Mouse (Mus musculus) stomach, postnatal 0 days (tissue): ENCODE measurements around the gene Hoxa5. TPM values are rescaled to one million over a fixed set of nuclear protein-coding genes. Genes with fewer than 3 reads are reported as not detected.
A peak's percentile ranks its signal among the peaks of the same experiment; 100 is the strongest.

ENCODE experiments used
- ATAC-seq: fragments of 200-750 bp; cut with Nextera tagmentation; 2 replicates; pipeline ENCODE4 v1.8.0; 2017; ENCODE audit not compliant: low FRiP score, low TSS enrichment
- DNase-seq: peaks from one replicate; pipeline ENCODE4 v3.0.0-alpha.2; 2016; ENCODE audit warnings: low spot score
- H3K27ac ChIP-seq: fragments of 300-500 bp; sonication (generic); replicated peaks from 2 replicates; pipeline ENCODE4 v1.5.1; 2014; ENCODE audit warnings: mild to moderate bottlenecking, control low read depth
- H3K27me3 ChIP-seq: fragments of 300-500 bp; sonication (generic); 2 replicates; pipeline ENCODE4 v1.6.1; 2014; ENCODE audit warnings: low read length; ENCODE audit not compliant: control insufficient read depth, insufficient read depth
- H3K36me3 ChIP-seq: fragments of 300-500 bp; sonication (generic); 2 replicates; pipeline ENCODE4 v1.6.1; 2014; ENCODE audit warnings: low read length, mixed read lengths; ENCODE audit not compliant: control insufficient read depth, insufficient read depth
- H3K4me1 ChIP-seq: fragments of 300-500 bp; sonication (generic); replicated peaks from 2 replicates; pipeline ENCODE4 v1.6.1; 2014; ENCODE audit warnings: antibody characterized with exemption; ENCODE audit not compliant: control insufficient read depth, insufficient read depth
- H3K4me2 ChIP-seq: fragments of 300-500 bp; sonication (generic); replicated peaks from 2 replicates; pipeline ENCODE4 v1.6.1; 2014; ENCODE audit warnings: low read depth, mild to moderate bottlenecking, control low read depth, moderate library complexity
- H3K4me3 ChIP-seq: fragments of 300-500 bp; sonication (generic); 2 replicates; pipeline ENCODE4 v1.5.1; 2014; ENCODE audit warnings: low read depth, low read length, control low read depth
- H3K9ac ChIP-seq: fragments of 300-500 bp; sonication (generic); 2 replicates; pipeline ENCODE4 v1.6.1; 2014; ENCODE audit warnings: mild to moderate bottlenecking, low read length, control low read depth, mixed read lengths
- H3K9me3 ChIP-seq: fragments of 300-500 bp; sonication (generic); 2 replicates; pipeline ENCODE4 v1.6.1; 2016; ENCODE audit warnings: low read length; ENCODE audit not compliant: control insufficient read depth
- CTCF ChIP-seq: IDR thresholded peaks from 2 replicates; pipeline ENCODE4 v1.5.1; 2016; ENCODE audit warnings: antibody characterized with exemption, low read depth, mild to moderate bottlenecking, moderate library complexity
- EP300 ChIP-seq: optimal IDR thresholded peaks from 2 replicates; pipeline ENCODE3; 2016; ENCODE audit warnings: antibody characterized with exemption
- WGBS: fragments of 180-500 bp; shearing (Covaris S2); extraction: QIAGEN DNeasy Blood & Tissue Kit; methylation state at CpG from one replicate; pipeline ENCODE4 v1.1.7; 2014; 5-methylcytosine and 5-hydroxymethylcytosine counted together
- polyA plus RNA-seq: library from polyadenylated mRNA; unstranded; fragments of >200 nt; fragmentation: Nextera tagmentation; extraction: Ambion mirVana; gene quantifications from 2 replicates; pipeline ENCODE4 v1.2.1, GENCODE M21; 2015

Gene Hoxa5
- polyA plus RNA-seq, 1 experiment from 2014 or later: 8.4 TPM

- ATAC-seq (peak; percentile 84), DNase-seq (peak; percentile 81)
- no peak for TF ChIP-seq CTCF
- H3K4me3 ChIP-seq: peak overlapping the region; percentile 64
- H3K4me2 ChIP-seq: peak overlapping the region; percentile 88
- no peaks in the 10 kb centered on the region; the same call in 1 of the 2 replicates for H3K27me3 ChIP-seq
- H3K9ac ChIP-seq: peak overlapping the region; percentile 71
- WGBS: under 1% methylated on average over 38 of the region's 55 CpGs
- no peaks in the 10 kb centered on the region for H3K9me3 ChIP-seq
- H3K36me3 ChIP-seq: no peaks in the 10 kb centered on the region
- H3K27ac ChIP-seq: peak overlapping the region; percentile 88
- H3K4me1 ChIP-seq: 0 out of 2 replicates have a peak, but pooled peaks cover 3% of the 10 kb centered on the region
Measured at GRCm38 (mm10) chr6:52191860-52192550, 12.4 kb downstream of the Hoxa5 start.

GRCm38 (mm10) chr6:52190906-52191810, 13.2 kb downstream of the Hoxa5 start, which contains the start of gene Hoxa4:
Hoxa4 (minus strand) TSS chr6:52191753.
- peaks cover 2% of the 10 kb centered on the region; the same call in 1 of the 2 replicates for H3K27me3 ChIP-seq
- ATAC-seq (no peak), DNase-seq (no peak)
- H3K4me1 ChIP-seq: 0 out of 2 replicates have a peak, but pooled peaks cover 3% of the 10 kb centered on the region
- H3K27ac ChIP-seq: peak within 1 kb of the TSS; percentile 97
- WGBS: 1% methylated on average over 60 of the region's 102 CpGs
- H3K9me3 ChIP-seq: no peaks in the 10 kb centered on the region
- peak within 1 kb of the TSS; percentile 88 for H3K4me2 ChIP-seq
- H3K4me3 ChIP-seq: peak within 1 kb of the TSS; percentile 64
- H3K36me3 ChIP-seq: no peaks in the 10 kb centered on the region
- H3K9ac ChIP-seq: peak within 1 kb of the TSS; percentile 90
- 0 out of 2 replicates have a peak, but pooled peaks have one; percentile 2 for TF ChIP-seq CTCF
- no peak for TF ChIP-seq EP300

DNA sequence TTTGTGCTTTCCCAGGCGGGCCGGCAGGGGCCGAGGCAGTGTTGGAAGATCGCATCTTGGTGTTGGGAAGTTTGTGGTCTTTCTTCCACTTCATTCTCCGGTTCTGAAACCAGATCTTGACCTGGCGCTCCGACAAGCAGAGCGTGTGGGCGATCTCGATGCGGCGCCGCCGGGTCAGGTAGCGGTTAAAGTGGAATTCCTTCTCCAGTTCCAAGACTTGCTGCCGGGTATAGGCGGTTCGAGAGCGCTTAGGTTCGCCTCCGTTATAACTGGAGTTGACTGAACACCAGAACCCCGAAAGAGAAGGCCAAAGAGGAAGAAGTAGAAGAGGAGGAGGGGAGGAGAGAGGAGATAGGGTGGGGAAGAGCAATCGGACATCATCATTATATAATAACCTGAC, 14.0 kb downstream of the Hoxa5 start:
- H3K27ac ChIP-seq: peak overlapping the region; percentile 97
- H3K4me3 ChIP-seq: peak overlapping the region; percentile 64
- no peaks in the 10 kb centered on the region for H3K9me3 ChIP-seq
- 10% methylated on average over 23 of the region's 23 CpGs for WGBS
- H3K36me3 ChIP-seq: no peaks in the 10 kb centered on the region
- peaks cover 2% of the 10 kb centered on the region; the same call in 1 of the 2 replicates for H3K27me3 ChIP-seq
- H3K4me1 ChIP-seq: 0 out of 2 replicates have a peak, but pooled peaks cover 3% of the 10 kb centered on the region
- peak overlapping the region; percentile 74 for H3K4me2 ChIP-seq
- ATAC-seq (no peak), DNase-seq (peak; percentile 35)
- TF ChIP-seq CTCF (peak; percentile 20; the same call in 1 of the 2 replicates), EP300 (no peak)
- peak overlapping the region; percentile 90 for H3K9ac ChIP-seq

DNA sequence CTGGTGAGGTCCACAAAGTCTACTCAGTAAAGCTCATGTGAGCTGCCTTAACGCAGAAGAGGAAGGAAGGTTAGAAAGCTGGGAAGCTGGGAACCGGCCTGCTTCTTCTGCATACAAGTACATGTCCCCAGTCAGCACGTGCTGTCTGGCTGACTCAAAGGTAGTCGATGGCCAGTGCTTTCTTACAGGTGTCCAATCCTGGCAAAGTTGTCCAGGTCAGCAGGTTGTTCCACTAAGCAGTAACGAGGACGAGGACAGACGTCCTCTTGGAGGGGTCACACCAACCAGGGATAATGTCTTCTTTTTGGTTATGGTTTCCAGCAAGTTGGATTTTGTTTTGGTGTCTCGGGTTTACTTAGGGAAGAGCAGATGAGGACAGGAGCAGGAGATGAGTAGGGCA, 14.5 kb downstream of the Hoxa5 start:
- H3K27me3 ChIP-seq: peaks cover 2% of the 10 kb centered on the region; the same call in 1 of the 2 replicates

GRCm38 (mm10) chr6:52189172-52189591, 15.2 kb downstream of the Hoxa5 start:
- Histone ChIP-seq H3K36me3 (no peaks in the 10 kb centered on the region), H3K9me3 (no peaks in the 10 kb centered on the region), H3K27ac (peak overlapping the region; percentile 97), H3K4me1 (peaks cover 3% of the 10 kb centered on the region; the same call in 1 of the 2 replicates), H3K9ac (no peak overlapping the region), H3K4me2 (peak overlapping the region; percentile 74), H3K4me3 (no peak overlapping the region), H3K27me3 (peaks cover 2% of the 10 kb centered on the region; the same call in 1 of the 2 replicates)
- DNase-seq: peak; percentile 37
- peak; percentile 35; the same call in 1 of the 2 replicates for ATAC-seq
- no peak for TF ChIP-seq CTCF
- no peak for TF ChIP-seq EP300
- 31% methylated on average over 5 of the region's 5 CpGs for WGBS

More for the DNA sequence above, 14.5 kb downstream of the Hoxa5 start:
- Histone ChIP-seq H3K36me3 (no peaks in the 10 kb centered on the region), H3K9me3 (no peaks in the 10 kb centered on the region), H3K9ac (peak overlapping the region; percentile 90), H3K4me2 (peak overlapping the region; percentile 74), H3K27ac (peak overlapping the region; percentile 97), H3K4me1 (peaks cover 3% of the 10 kb centered on the region; the same call in 1 of the 2 replicates), H3K4me3 (peak overlapping the region; percentile 64)
- ATAC-seq: no peak
- WGBS: 22% methylated on average over 8 of the region's 8 CpGs
- TF ChIP-seq EP300 (no peak), CTCF (no peak)
- no peak for DNase-seq
